12 mouse cellular contexts compared by ENCODE assay signal in genomic region chr9:27149836-27150235, GRCm38 (mm10). TPM values are rescaled to one million over a fixed set of nuclear protein-coding genes. Genes with fewer than 3 reads are reported as not detected.
A peak's percentile ranks its signal among the peaks of the same experiment; 100 is the strongest.
DNase-seq lines count a peak whose midpoint lies in the region; ATAC-seq and TF ChIP-seq lines count a peak whose summit lies in the region.
"Had no signal": no experiment of that assay in that cellular context is flagged by ENCODE, and none has a peak within 500 bp of the region (broad histone marks: within the 10 kb centered on the region; RNA-seq: fewer than 3 reads in every experiment).

No protein-coding gene starts in this region.

- H3K4me1 ChIP-seq in heart, embryonic 10.5 days, result peaks cover 41% of the 10 kb centered on the region
- H3K4me1 ChIP-seq in lung, embryonic 14.5 days (ENCODE audit: insufficient read depth), result peaks cover 8% of the 10 kb centered on the region; the same call in 1 of the 2 replicates
- H3K4me1 ChIP-seq in hindbrain, embryonic 12.5 days, result peaks cover 59% of the 10 kb centered on the region
- H3K4me1 ChIP-seq in neural tube, embryonic 13.5 days (replicated peaks), result peaks cover 70% of the 10 kb centered on the region

- no peak overlapping the region for H3K4me2 ChIP-seq in lung, embryonic 14.5 days
- peak overlapping the region; percentile 40 for H3K4me2 ChIP-seq in hindbrain, embryonic 12.5 days (replicated peaks)
- peak overlapping the region; percentile 51 for H3K4me2 ChIP-seq in neural tube, embryonic 13.5 days

- no peak overlapping the region for H3K9ac ChIP-seq in lung, embryonic 14.5 days
- no peak overlapping the region for H3K9ac ChIP-seq in hindbrain, embryonic 12.5 days
- H3K9ac ChIP-seq in neural tube, embryonic 13.5 days, result no peak overlapping the region

- no peak for TF ChIP-seq CTCF in lung, embryonic 14.5 days (IDR thresholded peaks at IDR 0.05; ENCODE audit: low read depth)

- no peak for DNase-seq in heart, embryonic 10.5 days (ENCODE audit: low spot score)
- no peak for DNase-seq in heart, adult 18-20 months
- peak; percentile 16 for DNase-seq in lung, embryonic 14.5 days
- no peak for DNase-seq in lung, postnatal 14 days
- no peak for DNase-seq in adrenal gland, adult 18-20 months (ENCODE audit: low spot score in 2 of 2)
- DNase-seq: adrenal gland, adult 8-10 months; cerebellum, adult 11-12 months; lung, adult 18-20 months; thymus, postnatal 36 days had no signal

- WGBS in heart, embryonic 10.5 days, result 31% methylated on average over 9 of the region's 9 CpGs
- WGBS in lung, embryonic 14.5 days, result 44% methylated on average over 9 of the region's 9 CpGs
- WGBS in hindbrain, embryonic 12.5 days, result 49% methylated on average over 9 of the region's 9 CpGs
- 47% methylated on average over 9 of the region's 9 CpGs for WGBS in neural tube, embryonic 13.5 days

- H3K36me3 ChIP-seq in heart, embryonic 10.5 days, result peaks cover 7% of the 10 kb centered on the region; the same call in 1 of the 2 replicates
- H3K36me3 ChIP-seq in lung, embryonic 14.5 days (ENCODE audit: insufficient read depth), result no peaks in the 10 kb centered on the region; the same call in 1 of the 2 replicates
- peaks cover 3% of the 10 kb centered on the region; the same call in 1 of the 2 replicates for H3K36me3 ChIP-seq in hindbrain, embryonic 12.5 days
- H3K36me3 ChIP-seq in neural tube, embryonic 13.5 days, result 0 out of 2 replicates have a peak, but pooled peaks cover 5% of the 10 kb centered on the region

- no peak for ATAC-seq in lung, embryonic 14.5 days (ENCODE audit: insufficient read depth)
- no peak for ATAC-seq in hindbrain, embryonic 12.5 days (ENCODE audit: low FRiP score)
- ATAC-seq in neural tube, embryonic 13.5 days (ENCODE audit: low read depth), result no peak
- no peak for ATAC-seq in erythroid progenitor cell, adult 5-6 weeks (replicated peaks; ENCODE audit: low FRiP score, poor library complexity, severe bottlenecking)

- 0 out of 2 replicates have a peak overlapping the region, but pooled peaks have one; percentile 32 for H3K27ac ChIP-seq in heart, embryonic 10.5 days
- 0 out of 2 replicates have a peak overlapping the region, but pooled peaks have one; percentile 2 for H3K27ac ChIP-seq in lung, embryonic 14.5 days (ENCODE audit: low read depth)
- peak overlapping the region; percentile 67 for H3K27ac ChIP-seq in hindbrain, embryonic 12.5 days
- H3K27ac ChIP-seq in neural tube, embryonic 13.5 days (replicated peaks), result peak overlapping the region; percentile 59

- H3K9me3 ChIP-seq in heart, embryonic 10.5 days, result no peaks in the 10 kb centered on the region
- H3K9me3 ChIP-seq in lung, embryonic 14.5 days (ENCODE audit: low read depth, low read length), result no peaks in the 10 kb centered on the region
- no peaks in the 10 kb centered on the region for H3K9me3 ChIP-seq in hindbrain, embryonic 12.5 days (replicated peaks)
- H3K9me3 ChIP-seq in neural tube, embryonic 13.5 days, result no peaks in the 10 kb centered on the region

- 0 out of 2 replicates have a peak overlapping the region, but pooled peaks have one; percentile 41 for H3K4me3 ChIP-seq in heart, embryonic 10.5 days
- no peak overlapping the region for H3K4me3 ChIP-seq in lung, embryonic 14.5 days (ENCODE audit: low read depth, low read length)
- H3K4me3 ChIP-seq in hindbrain, embryonic 12.5 days, result no peak overlapping the region
- no peak overlapping the region for H3K4me3 ChIP-seq in neural tube, embryonic 13.5 days

- H3K27me3 ChIP-seq in heart, embryonic 10.5 days (ENCODE audit: insufficient read depth, poor library complexity, severe bottlenecking), result no peaks in the 10 kb centered on the region
- H3K27me3 ChIP-seq in lung, embryonic 14.5 days (ENCODE audit: insufficient read depth, low read length), result no peaks in the 10 kb centered on the region
- no peaks in the 10 kb centered on the region for H3K27me3 ChIP-seq in hindbrain, embryonic 12.5 days
- H3K27me3 ChIP-seq in neural tube, embryonic 13.5 days, result no peaks in the 10 kb centered on the region

RNA-seq across cellular contexts. Expression of gene Jam3, which starts 5.4 kb away (rescaled TPM):
- 51.2 and 66.7 TPM in 2 replicates for polyA plus RNA-seq in heart, embryonic 10.5 days (2016; fragmentation: Nextera tagmentation; extraction: Ambion mirVana)
- total RNA-seq in heart, adult 18-20 months (2021), result 10 to 100 TPM; 12.4 to 13.9 TPM
- polyA plus RNA-seq in lung, embryonic 14.5 days (2014; fragmentation: Nextera tagmentation; extraction: Ambion mirVana), result 68.9 and 70.4 TPM in 2 replicates
- 131 and 133 TPM in 2 replicates for polyA plus RNA-seq in hindbrain, embryonic 12.5 days (2016; fragmentation: Nextera tagmentation; extraction: Ambion mirVana)
- 68.9 and 80.3 TPM in 2 replicates for polyA plus RNA-seq in neural tube, embryonic 13.5 days (2015; fragmentation: Nextera tagmentation; extraction: Ambion mirVana)
- not detected in 2 replicates for total RNA-seq in erythroid progenitor cell, adult 5-6 weeks (2015; ENCODE audit: low replicate concordance)
- 1.2 TPM in 1 of 2 replicates, not detected in the other for total RNA-seq in erythroid progenitor cell, adult 5-6 weeks (2017; ENCODE audit: low replicate concordance)
- 10 to 100 TPM; 32.4 to 35.4 TPM for total RNA-seq in adrenal gland, adult 18-20 months (2021)

Comparison
In these comparisons a context has a peak if more than half of its experiments do, and no peak if none do; other contexts are left out.
1. H3K27ac ChIP-seq: peak in every context shown above with its lines; median percentile 67 in hindbrain, embryonic 12.5 days; 59 in neural tube, embryonic 13.5 days; 32 in heart, embryonic 10.5 days; 2 in lung, embryonic 14.5 days.